In genomic region chr2:61354104-61354503, GRCm38 (mm10) we compare ENCODE assay signal across 12 mouse cellular contexts.
DNase-seq lines count a peak whose midpoint lies in the region; ATAC-seq lines count a peak whose summit lies in the region.
"Had no signal": no experiment of that assay in that cellular context is flagged by ENCODE, and none has a peak within 500 bp of the region (broad histone marks: within the 10 kb centered on the region; RNA-seq: fewer than 3 reads in every experiment).

No protein-coding gene starts in this region.

- no peak overlapping the region for H3K4me2 ChIP-seq in midbrain, embryonic 13.5 days (replicated peaks)
- no peak overlapping the region for H3K4me2 ChIP-seq in embryonic facial prominence, embryonic 11.5 days (ENCODE audit: low read depth, low read length)
- no peak overlapping the region for H3K4me2 ChIP-seq in liver, embryonic 11.5 days
- H3K4me2 ChIP-seq: forebrain, embryonic 15.5 days; liver, embryonic 13.5 days had no signal

- no peaks in the 10 kb centered on the region for H3K36me3 ChIP-seq in midbrain, embryonic 10.5 days
- H3K36me3 ChIP-seq in midbrain, embryonic 13.5 days = no peaks in the 10 kb centered on the region
- no peaks in the 10 kb centered on the region for H3K36me3 ChIP-seq in embryonic facial prominence, embryonic 11.5 days (replicated peaks; ENCODE audit: control insufficient read depth, insufficient read depth, low read depth, low read length)
- no peaks in the 10 kb centered on the region for H3K36me3 ChIP-seq in liver, embryonic 11.5 days (ENCODE audit: control insufficient read depth, insufficient read depth, low read length)
- H3K36me3 ChIP-seq: forebrain, embryonic 15.5 days; liver, embryonic 13.5 days had no signal

- H3K27me3 ChIP-seq in midbrain, embryonic 10.5 days (ENCODE audit: low read depth, poor library complexity, severe bottlenecking) = no peaks in the 10 kb centered on the region
- H3K27me3 ChIP-seq in midbrain, embryonic 13.5 days = no peaks in the 10 kb centered on the region
- no peaks in the 10 kb centered on the region for H3K27me3 ChIP-seq in embryonic facial prominence, embryonic 11.5 days (ENCODE audit: control insufficient read depth, insufficient read depth, low read length)
- H3K27me3 ChIP-seq in liver, embryonic 11.5 days (replicated peaks; ENCODE audit: control insufficient read depth, insufficient read depth, low read length) = no peaks in the 10 kb centered on the region
- H3K27me3 ChIP-seq: forebrain, embryonic 15.5 days; liver, embryonic 13.5 days had no signal

- no peak overlapping the region for H3K4me3 ChIP-seq in midbrain, embryonic 10.5 days
- no peak overlapping the region for H3K4me3 ChIP-seq in midbrain, embryonic 13.5 days (replicated peaks)
- no peak overlapping the region for H3K4me3 ChIP-seq in embryonic facial prominence, embryonic 11.5 days (ENCODE audit: low read depth, low read length)
- H3K4me3 ChIP-seq in liver, embryonic 11.5 days (ENCODE audit: low read depth, low read length) = no peak overlapping the region
- H3K4me3 ChIP-seq: forebrain, embryonic 15.5 days; liver, embryonic 13.5 days; myocyte had no signal

- WGBS in midbrain, embryonic 10.5 days = 68% methylated on average over 8 of the region's 8 CpGs
- 69% methylated on average over 8 of the region's 8 CpGs for WGBS in midbrain, embryonic 13.5 days
- WGBS in embryonic facial prominence, embryonic 11.5 days = 16% methylated on average over 8 of the region's 8 CpGs
- WGBS in liver, embryonic 11.5 days = 71% methylated on average over 8 of the region's 8 CpGs

- ATAC-seq in midbrain, embryonic 13.5 days = no peak
- peak; percentile 65; the same call in 1 of the 2 replicates for ATAC-seq in embryonic facial prominence, embryonic 11.5 days (replicated peaks; ENCODE audit: insufficient number of reproducible peaks, low FRiP score, low TSS enrichment, low read depth)
- ATAC-seq in liver, embryonic 11.5 days (replicated peaks; ENCODE audit: low FRiP score) = no peak
- ATAC-seq: forebrain, embryonic 15.5 days had no signal

- no peaks in the 10 kb centered on the region for H3K9me3 ChIP-seq in midbrain, embryonic 10.5 days (replicated peaks)
- no peaks in the 10 kb centered on the region for H3K9me3 ChIP-seq in midbrain, embryonic 13.5 days
- no peaks in the 10 kb centered on the region for H3K9me3 ChIP-seq in embryonic facial prominence, embryonic 11.5 days (replicated peaks; ENCODE audit: control insufficient read depth, low read length)
- no peaks in the 10 kb centered on the region for H3K9me3 ChIP-seq in liver, embryonic 11.5 days (ENCODE audit: control insufficient read depth, low read length)
- H3K9me3 ChIP-seq: forebrain, embryonic 15.5 days; liver, embryonic 13.5 days had no signal

- DNase-seq in midbrain, embryonic 10.5 days (ENCODE audit: low spot score) = peak; percentile 17
- DNase-seq in embryonic facial prominence, embryonic 11.5 days (ENCODE audit: low spot score) = peak; percentile 78
- peak; percentile 32 to 40 for DNase-seq in heart, adult 9 months (ENCODE audit: low spot score in 2 of 2)
- DNase-seq in lung, postnatal 4 days = peak; percentile 26 to 41
- DNase-seq in liver, embryonic 11.5 days (ENCODE audit: low spot score) = no peak
- DNase-seq in urinary bladder, postnatal 10 days (ENCODE audit: low spot score) = no peak
- DNase-seq in adrenal gland, adult 2 months = no peak
- DNase-seq: liver, embryonic 13.5 days; spleen, adult 18-20 months had no signal

- H3K9ac ChIP-seq in midbrain, embryonic 13.5 days (replicated peaks) = no peak overlapping the region
- no peak overlapping the region for H3K9ac ChIP-seq in embryonic facial prominence, embryonic 11.5 days (replicated peaks; ENCODE audit: low read length)
- no peak overlapping the region for H3K9ac ChIP-seq in liver, embryonic 11.5 days (ENCODE audit: low read depth, low read length)
- H3K9ac ChIP-seq: forebrain, embryonic 15.5 days; liver, embryonic 13.5 days had no signal

- H3K27ac ChIP-seq in midbrain, embryonic 10.5 days (replicated peaks) = no peak overlapping the region
- H3K27ac ChIP-seq in midbrain, embryonic 13.5 days = no peak overlapping the region
- no peak overlapping the region for H3K27ac ChIP-seq in embryonic facial prominence, embryonic 11.5 days (replicated peaks; ENCODE audit: low read depth, low read length)
- no peak overlapping the region for H3K27ac ChIP-seq in liver, embryonic 11.5 days (ENCODE audit: low read depth, low read length)
- H3K27ac ChIP-seq: forebrain, embryonic 15.5 days; liver, embryonic 13.5 days had no signal

- H3K4me1 ChIP-seq in midbrain, embryonic 10.5 days = peaks cover 7% of the 10 kb centered on the region; the same call in 1 of the 2 replicates
- no peaks in the 10 kb centered on the region for H3K4me1 ChIP-seq in midbrain, embryonic 13.5 days (replicated peaks)
- H3K4me1 ChIP-seq in embryonic facial prominence, embryonic 11.5 days (ENCODE audit: control insufficient read depth, insufficient read depth, low read length) = no peaks in the 10 kb centered on the region
- no peaks in the 10 kb centered on the region for H3K4me1 ChIP-seq in liver, embryonic 11.5 days (replicated peaks; ENCODE audit: control insufficient read depth, insufficient read depth, low read length)
- H3K4me1 ChIP-seq: liver, embryonic 13.5 days had no signal

Comparison
In these comparisons a context has a peak if more than half of its experiments do, and no peak if none do; other contexts are left out.
1. DNase-seq: peak in midbrain, embryonic 10.5 days (single experiment), embryonic facial prominence, embryonic 11.5 days (single experiment), heart, adult 9 months (2 of 2) and lung, postnatal 4 days (2 of 2); none in liver, embryonic 11.5 days (single experiment), urinary bladder, postnatal 10 days (single experiment) and adrenal gland, adult 2 months (single experiment).